Mouse (Mus musculus) thymus, adult 2 months (tissue): Measurements from ENCODE around the gene Atf1.

Experiments used
- CTCF ChIP-seq: fragments of 200-500 bp; IDR thresholded peaks from 2 replicates; pipeline ENCODE4 v1.5.1; 2012; ENCODE audit warnings: mild to moderate bottlenecking, control low read depth, low read length, moderate library complexity, borderline replicate concordance; ENCODE audit not compliant: control insufficient read depth, poor library complexity, insufficient read depth; ENCODE audit errors: extremely low read depth
- POLR2A ChIP-seq: fragments of 200-500 bp; IDR thresholded peaks from 2 replicates; pipeline ENCODE4 v1.6.1; 2012; ENCODE audit warnings: mild to moderate bottlenecking, low read length, control low read depth, moderate library complexity; ENCODE audit not compliant: control insufficient read depth, poor library complexity, insufficient read depth; ENCODE audit errors: extremely low read depth

GRCm38 (mm10) chr15:100186882-100187672 is 40.5 kb upstream of the Atf1 start:
- TF ChIP-seq POLR2A (no peak), CTCF (no peak)
